Mouse (Mus musculus): ENCODE measurements around the gene Rdx. TPM values are rescaled to one million over a fixed set of nuclear protein-coding genes. Genes with fewer than 3 reads are reported as not detected.

Rdx gene
- polyA plus RNA-seq, 1 experiment from 2014 or later: 52.8 TPM

DNA sequence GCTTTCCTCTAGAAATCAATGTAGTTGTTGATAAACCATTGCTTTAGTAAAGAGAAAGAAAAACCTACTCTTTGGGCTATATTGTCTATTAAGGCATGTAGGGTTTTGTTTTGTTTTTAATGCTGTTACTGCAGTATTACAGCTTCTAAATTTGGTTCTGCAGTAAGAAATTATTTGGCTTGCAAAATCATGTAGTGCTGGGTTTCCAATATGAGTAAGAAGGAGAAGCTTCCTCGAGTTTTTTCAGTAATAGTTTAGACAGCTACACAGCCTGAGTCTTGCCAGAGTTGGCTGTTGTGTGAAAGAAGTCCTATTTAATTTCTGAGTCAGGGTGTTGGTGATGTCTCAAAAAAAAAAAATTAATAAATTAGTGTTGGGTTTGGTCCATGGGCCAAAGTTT is 30.7 kb downstream of the Rdx start:
- H3K27ac ChIP-seq (ENCODE audit: low read length): no peak overlapping the region

DNA sequence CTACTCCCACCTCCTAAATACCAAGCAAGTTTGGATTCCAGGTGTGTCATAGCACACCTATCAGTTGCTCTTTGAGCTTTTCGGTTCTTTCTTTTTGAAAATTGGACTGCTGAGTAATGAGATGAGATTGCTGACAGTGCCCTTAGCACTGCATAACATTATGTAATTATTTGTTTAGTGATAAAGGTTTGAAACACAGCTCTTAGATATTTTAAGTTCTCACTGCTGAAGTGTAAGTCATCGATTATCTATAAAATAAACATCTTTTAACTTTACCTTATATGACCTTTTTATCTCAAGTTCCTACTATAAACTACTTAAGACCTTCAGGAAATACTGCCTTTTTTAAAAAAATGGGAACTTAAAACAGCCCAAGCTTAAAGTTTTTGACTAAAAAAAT is 35.0 kb downstream of the Rdx start:
- Histone ChIP-seq H3K9ac (ENCODE audit: low read depth, low read length) (no peak overlapping the region), H3K27me3 (replicated peaks; ENCODE audit: control insufficient read depth, insufficient read depth, low read length) (no peaks in the 10 kb centered on the region), H3K27ac (ENCODE audit: low read length) (no peak overlapping the region), H3K4me2 (ENCODE audit: low read depth, low read length) (no peak overlapping the region), H3K9me3 (ENCODE audit: control insufficient read depth, low read length) (no peaks in the 10 kb centered on the region), H3K4me1 (ENCODE audit: control insufficient read depth, insufficient read depth, low read length) (no peaks in the 10 kb centered on the region), H3K36me3 (ENCODE audit: control insufficient read depth, insufficient read depth, low read length) (peaks cover 3% of the 10 kb centered on the region), H3K4me3 (ENCODE audit: low read length) (no peak overlapping the region)
- 51% methylated on average over 2 of the region's 2 CpGs for WGBS
- no peak for ATAC-seq

More for the DNA sequence above, 30.7 kb downstream of the Rdx start:
- H3K27me3 ChIP-seq (replicated peaks; ENCODE audit: control insufficient read depth, insufficient read depth, low read length): no peaks in the 10 kb centered on the region
- no peak for ATAC-seq
- no peak overlapping the region for H3K9ac ChIP-seq (ENCODE audit: low read depth, low read length)
- no peaks in the 10 kb centered on the region for H3K4me1 ChIP-seq (ENCODE audit: control insufficient read depth, insufficient read depth, low read length)
- WGBS: 80% methylated on average over 1 of the region's 1 CpGs
- H3K9me3 ChIP-seq (ENCODE audit: control insufficient read depth, low read length): no peaks in the 10 kb centered on the region
- no peak overlapping the region for H3K4me2 ChIP-seq (ENCODE audit: low read depth, low read length)
- H3K36me3 ChIP-seq (ENCODE audit: control insufficient read depth, insufficient read depth, low read length): no peaks in the 10 kb centered on the region
- no peak overlapping the region for H3K4me3 ChIP-seq (ENCODE audit: low read length)

DNA sequence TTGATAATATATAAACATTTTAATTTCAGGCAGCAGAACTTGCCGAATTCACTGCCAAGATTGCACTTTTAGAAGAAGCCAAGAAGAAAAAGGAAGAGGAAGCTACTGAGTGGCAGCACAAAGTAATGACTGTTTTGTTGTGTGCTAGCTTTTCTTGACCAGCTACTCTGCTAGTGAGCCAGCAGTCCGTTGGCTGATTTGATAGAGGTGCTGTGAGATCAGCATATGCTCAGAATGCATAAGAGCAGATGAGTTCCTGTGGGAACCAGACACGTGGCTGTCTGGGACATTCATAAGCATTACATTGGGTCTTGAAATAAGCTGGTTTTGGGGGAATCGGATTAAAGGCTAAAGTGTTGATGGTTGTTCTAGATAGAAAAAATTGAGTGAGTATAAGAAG is 35.4 kb downstream of the Rdx start:
- whole genome bisulfite sequencing: 72% methylated on average over 4 of the region's 4 CpGs
- Histone ChIP-seq H3K27me3 (replicated peaks; ENCODE audit: control insufficient read depth, insufficient read depth, low read length) (no peaks in the 10 kb centered on the region), H3K9me3 (ENCODE audit: control insufficient read depth, low read length) (no peaks in the 10 kb centered on the region), H3K4me1 (ENCODE audit: control insufficient read depth, insufficient read depth, low read length) (no peaks in the 10 kb centered on the region), H3K9ac (ENCODE audit: low read depth, low read length) (no peak overlapping the region), H3K4me3 (ENCODE audit: low read length) (no peak overlapping the region), H3K4me2 (ENCODE audit: low read depth, low read length) (no peak overlapping the region), H3K27ac (ENCODE audit: low read length) (no peak overlapping the region), H3K36me3 (ENCODE audit: control insufficient read depth, insufficient read depth, low read length) (peaks cover 3% of the 10 kb centered on the region)
- ATAC-seq: no peak

DNA sequence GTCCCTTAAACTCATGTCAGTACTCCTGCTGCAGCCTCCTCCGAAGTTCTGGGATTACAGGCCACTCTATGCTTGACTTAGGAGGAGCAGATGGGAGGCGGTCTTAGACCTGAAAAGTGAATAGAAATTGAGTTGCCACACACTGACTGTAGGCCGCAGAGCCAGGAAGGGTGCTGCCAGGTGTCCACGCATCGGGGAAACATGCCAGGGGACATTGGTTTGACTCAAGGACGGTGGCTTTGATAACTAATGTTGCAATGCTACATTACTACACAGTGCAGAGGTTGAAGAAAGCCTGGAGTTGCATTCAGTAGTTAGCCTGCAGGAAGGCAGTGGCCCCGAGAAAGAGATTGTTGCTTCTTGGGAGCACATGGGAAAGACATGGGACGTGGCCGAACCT is 44.8 kb downstream of the Rdx start:
- no peaks in the 10 kb centered on the region for H3K9me3 ChIP-seq (ENCODE audit: control insufficient read depth, low read length)
- H3K27me3 ChIP-seq (replicated peaks; ENCODE audit: control insufficient read depth, insufficient read depth, low read length): 0 out of 2 replicates have a peak, but pooled peaks cover 3% of the 10 kb centered on the region
- no peaks in the 10 kb centered on the region for H3K36me3 ChIP-seq (ENCODE audit: control insufficient read depth, insufficient read depth, low read length)
- H3K4me1 ChIP-seq (ENCODE audit: control insufficient read depth, insufficient read depth, low read length): no peaks in the 10 kb centered on the region
- no peak overlapping the region for H3K27ac ChIP-seq (ENCODE audit: low read length)
- WGBS: 91% methylated on average over 9 of the region's 9 CpGs
- ATAC-seq: no peak
- H3K4me2 ChIP-seq (ENCODE audit: low read depth, low read length): no peak overlapping the region
- no peak overlapping the region for H3K4me3 ChIP-seq (ENCODE audit: low read length)
- no peak overlapping the region for H3K9ac ChIP-seq (ENCODE audit: low read depth, low read length)

DNA sequence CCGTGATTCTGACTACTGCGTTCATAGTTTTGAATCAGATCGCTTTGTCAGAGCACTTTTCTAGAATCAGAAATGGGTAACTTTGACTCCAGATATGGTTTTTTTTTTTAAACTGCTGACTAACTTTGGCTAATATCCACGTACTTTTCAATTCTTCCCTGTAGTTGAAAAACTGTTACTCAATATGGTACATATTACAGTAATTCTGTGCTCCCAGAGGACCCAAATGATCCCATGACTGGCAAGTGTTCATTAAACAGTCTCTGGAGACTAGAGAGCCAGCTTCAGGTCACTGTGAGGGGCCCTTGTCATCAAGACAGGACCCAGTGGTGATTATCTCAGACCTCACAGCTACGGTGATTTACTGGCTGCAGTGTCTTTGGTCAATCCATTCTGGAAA is 45.3 kb downstream of the Rdx start:
- Histone ChIP-seq H3K4me3 (ENCODE audit: low read length) (no peak overlapping the region), H3K27me3 (replicated peaks; ENCODE audit: control insufficient read depth, insufficient read depth, low read length) (peaks cover 3% of the 10 kb centered on the region; the same call in 1 of the 2 replicates), H3K4me1 (ENCODE audit: control insufficient read depth, insufficient read depth, low read length) (no peaks in the 10 kb centered on the region), H3K9ac (ENCODE audit: low read depth, low read length) (no peak overlapping the region), H3K9me3 (ENCODE audit: control insufficient read depth, low read length) (no peaks in the 10 kb centered on the region), H3K4me2 (ENCODE audit: low read depth, low read length) (no peak overlapping the region), H3K36me3 (ENCODE audit: control insufficient read depth, insufficient read depth, low read length) (no peaks in the 10 kb centered on the region), H3K27ac (ENCODE audit: low read length) (no peak overlapping the region)
- ATAC-seq: no peak
- 90% methylated on average over 5 of the region's 5 CpGs for WGBS

DNA sequence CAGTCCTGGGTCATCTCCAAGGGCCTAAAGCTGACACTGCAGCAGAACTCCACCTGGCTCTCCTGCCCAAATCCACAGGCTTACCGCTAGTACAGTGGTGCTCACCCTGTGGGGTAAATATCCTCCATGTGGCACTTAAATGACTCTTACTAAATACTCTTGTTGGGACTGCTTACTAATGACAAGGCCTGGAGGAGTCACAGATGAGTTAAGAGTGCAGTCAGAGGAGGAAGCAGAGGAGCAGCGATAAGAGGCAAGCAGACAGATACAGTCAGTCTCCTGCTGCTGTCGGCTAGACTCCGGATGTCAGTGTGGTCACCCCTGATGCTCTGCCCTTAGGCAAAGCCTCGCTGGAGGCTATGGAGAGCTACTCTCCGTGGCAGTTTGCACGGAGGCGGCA is 46.1 kb downstream of the Rdx start:
- Histone ChIP-seq H3K9ac (ENCODE audit: low read depth, low read length) (no peak overlapping the region), H3K27ac (ENCODE audit: low read length) (no peak overlapping the region), H3K4me2 (ENCODE audit: low read depth, low read length) (no peak overlapping the region), H3K4me1 (ENCODE audit: control insufficient read depth, insufficient read depth, low read length) (no peaks in the 10 kb centered on the region), H3K4me3 (ENCODE audit: low read length) (no peak overlapping the region), H3K36me3 (ENCODE audit: control insufficient read depth, insufficient read depth, low read length) (no peaks in the 10 kb centered on the region), H3K27me3 (replicated peaks; ENCODE audit: control insufficient read depth, insufficient read depth, low read length) (peaks cover 3% of the 10 kb centered on the region; the same call in 1 of the 2 replicates), H3K9me3 (ENCODE audit: control insufficient read depth, low read length) (no peaks in the 10 kb centered on the region)
- 69% methylated on average over 8 of the region's 8 CpGs for WGBS
- no peak; the same call in 1 of the 2 replicates for ATAC-seq

DNA sequence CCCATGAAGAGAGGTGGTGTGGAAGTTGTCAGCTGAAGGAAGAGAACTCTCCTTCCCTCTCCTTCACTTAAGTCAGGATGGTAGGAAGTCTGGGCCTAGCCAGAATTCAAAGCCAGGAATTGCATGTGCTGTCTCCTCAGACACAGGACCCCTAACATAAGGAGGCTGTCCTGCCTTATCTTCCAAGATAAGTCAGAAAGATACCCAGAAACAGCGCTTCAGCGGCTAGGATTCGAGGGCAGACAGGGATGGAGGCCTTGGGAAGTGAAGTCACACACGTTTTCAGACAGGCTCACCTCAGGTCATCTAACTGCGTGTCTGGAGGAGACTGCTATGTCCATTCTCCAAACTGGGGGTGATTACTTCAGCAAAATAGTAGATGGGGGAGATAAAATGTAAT is 47.0 kb downstream of the Rdx start:
- WGBS: 76% methylated on average over 5 of the region's 5 CpGs
- H3K4me3 ChIP-seq (ENCODE audit: low read length): no peak overlapping the region
- H3K36me3 ChIP-seq (ENCODE audit: control insufficient read depth, insufficient read depth, low read length): no peaks in the 10 kb centered on the region
- H3K9ac ChIP-seq (ENCODE audit: low read depth, low read length): no peak overlapping the region
- peaks cover 3% of the 10 kb centered on the region; the same call in 1 of the 2 replicates for H3K27me3 ChIP-seq (replicated peaks; ENCODE audit: control insufficient read depth, insufficient read depth, low read length)
- H3K4me2 ChIP-seq (ENCODE audit: low read depth, low read length): no peak overlapping the region
- no peaks in the 10 kb centered on the region for H3K9me3 ChIP-seq (ENCODE audit: control insufficient read depth, low read length)
- H3K27ac ChIP-seq (ENCODE audit: low read length): no peak overlapping the region
- H3K4me1 ChIP-seq (ENCODE audit: control insufficient read depth, insufficient read depth, low read length): no peaks in the 10 kb centered on the region
- no peak for ATAC-seq

DNA sequence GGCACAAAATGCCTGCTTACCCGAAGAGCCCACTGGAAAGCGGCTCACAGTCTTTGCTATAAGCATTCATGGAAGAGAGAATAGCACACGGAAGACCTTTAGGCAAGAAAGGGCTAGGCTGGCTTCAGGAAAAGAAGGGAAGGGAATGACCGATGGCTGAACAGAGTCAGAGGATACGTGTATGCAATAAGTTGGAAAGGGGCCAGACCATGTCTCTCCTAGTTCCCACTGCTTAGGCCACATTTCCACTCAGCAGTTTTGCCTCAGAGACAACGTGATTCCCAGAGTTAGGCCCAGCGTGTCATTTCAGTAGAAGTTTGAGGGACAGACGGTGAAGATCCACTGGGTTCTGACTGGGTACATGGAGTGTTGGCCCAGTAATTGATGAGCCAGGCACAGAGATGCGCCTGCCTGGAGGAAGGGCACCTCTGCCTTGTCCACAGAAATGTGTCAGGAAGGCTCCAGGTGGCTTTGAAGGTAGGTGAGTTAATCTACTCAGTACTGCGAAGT is 47.6 kb downstream of the Rdx start:
- WGBS: 82% methylated on average over 10 of the region's 10 CpGs
- H3K27ac ChIP-seq (ENCODE audit: low read length): no peak overlapping the region
- no peak for ATAC-seq

DNA sequence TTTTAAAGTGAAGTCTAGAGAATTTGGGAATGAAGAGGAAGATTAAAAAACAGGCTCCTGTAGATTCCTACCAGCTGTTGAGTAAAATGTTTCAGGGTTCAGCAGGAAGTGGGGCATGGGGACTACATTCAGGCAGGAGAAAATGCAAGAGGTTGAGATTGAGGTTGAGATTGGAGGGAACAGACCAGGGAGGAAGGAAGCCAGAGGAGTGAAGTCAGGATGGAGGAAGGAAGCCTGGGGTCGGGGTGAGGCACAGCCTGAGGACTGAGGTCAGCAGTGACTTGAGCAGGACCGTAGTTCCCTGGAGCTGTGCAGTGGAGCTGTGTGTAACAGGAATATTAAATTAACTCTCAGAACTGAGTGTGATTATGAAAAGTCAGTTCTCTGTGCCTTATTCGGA is 48.7 kb downstream of the Rdx start:
- no peaks in the 10 kb centered on the region for H3K36me3 ChIP-seq (ENCODE audit: control insufficient read depth, insufficient read depth, low read length)
- no peaks in the 10 kb centered on the region for H3K9me3 ChIP-seq (ENCODE audit: control insufficient read depth, low read length)
- H3K27me3 ChIP-seq (replicated peaks; ENCODE audit: control insufficient read depth, insufficient read depth, low read length): peaks cover 9% of the 10 kb centered on the region; the same call in 1 of the 2 replicates
- no peak for ATAC-seq
- no peak overlapping the region for H3K4me2 ChIP-seq (ENCODE audit: low read depth, low read length)
- no peak overlapping the region for H3K4me3 ChIP-seq (ENCODE audit: low read length)
- H3K4me1 ChIP-seq (ENCODE audit: control insufficient read depth, insufficient read depth, low read length): no peaks in the 10 kb centered on the region
- H3K27ac ChIP-seq (ENCODE audit: low read length): no peak overlapping the region
- H3K9ac ChIP-seq (ENCODE audit: low read depth, low read length): no peak overlapping the region
- 58% methylated on average over 3 of the region's 3 CpGs for WGBS

More for the DNA sequence above, 47.6 kb downstream of the Rdx start:
- H3K4me3 ChIP-seq (ENCODE audit: low read length): no peak overlapping the region
- no peaks in the 10 kb centered on the region for H3K9me3 ChIP-seq (ENCODE audit: control insufficient read depth, low read length)
- H3K36me3 ChIP-seq (ENCODE audit: control insufficient read depth, insufficient read depth, low read length): no peaks in the 10 kb centered on the region
- H3K4me1 ChIP-seq (ENCODE audit: control insufficient read depth, insufficient read depth, low read length): no peaks in the 10 kb centered on the region
- H3K27me3 ChIP-seq (replicated peaks; ENCODE audit: control insufficient read depth, insufficient read depth, low read length): peaks cover 3% of the 10 kb centered on the region; the same call in 1 of the 2 replicates
- H3K9ac ChIP-seq (ENCODE audit: low read depth, low read length): no peak overlapping the region
- no peak overlapping the region for H3K4me2 ChIP-seq (ENCODE audit: low read depth, low read length)

DNA sequence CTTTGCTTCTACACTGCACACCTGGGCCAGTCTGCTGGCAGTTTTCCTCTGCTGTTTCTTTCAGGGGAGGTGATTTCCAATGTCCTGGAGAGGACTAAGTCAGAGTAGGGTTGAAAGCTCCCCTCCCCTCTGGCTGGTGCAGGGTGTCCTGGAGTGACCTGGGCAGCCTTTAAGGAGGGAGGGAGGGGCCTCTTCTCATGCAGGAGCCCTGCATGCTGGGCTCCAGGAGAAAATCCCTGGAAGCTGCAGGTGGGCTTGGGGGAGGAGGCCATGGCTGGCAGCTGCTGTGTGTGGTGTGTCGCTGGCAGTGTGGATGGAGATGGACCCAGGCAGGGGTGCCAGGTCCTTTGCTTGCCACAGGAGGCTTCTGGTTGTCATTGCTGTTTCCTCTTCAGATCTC is 50.4 kb downstream of the Rdx start:
- peaks cover under 1% of the 10 kb centered on the region; the same call in 1 of the 2 replicates for H3K4me1 ChIP-seq (ENCODE audit: control insufficient read depth, insufficient read depth, low read length)
- WGBS: 29% methylated on average over 1 of the region's 1 CpGs
- no peak overlapping the region for H3K27ac ChIP-seq (ENCODE audit: low read length)
- no peaks in the 10 kb centered on the region for H3K9me3 ChIP-seq (ENCODE audit: control insufficient read depth, low read length)
- no peak for ATAC-seq
- H3K27me3 ChIP-seq (replicated peaks; ENCODE audit: control insufficient read depth, insufficient read depth, low read length): peaks cover 9% of the 10 kb centered on the region; the same call in 1 of the 2 replicates
- no peak overlapping the region for H3K9ac ChIP-seq (ENCODE audit: low read depth, low read length)
- H3K36me3 ChIP-seq (ENCODE audit: control insufficient read depth, insufficient read depth, low read length): no peaks in the 10 kb centered on the region
- H3K4me2 ChIP-seq (ENCODE audit: low read depth, low read length): no peak overlapping the region
- no peak overlapping the region for H3K4me3 ChIP-seq (ENCODE audit: low read length)

Measured in intestine, embryonic 16.5 days (tissue).